Mouse (Mus musculus) retina, postnatal 7 days (tissue): ENCODE measurements around the gene Sardh.
A peak's percentile ranks its signal among the peaks of the same experiment; 100 is the strongest.

Experiments used
- DNase-seq: peaks from one replicate; pipeline ENCODE4 v3.0.0-alpha.2; 2012; ENCODE audit warnings: low read depth, low spot score

Gene Sardh

DNA sequence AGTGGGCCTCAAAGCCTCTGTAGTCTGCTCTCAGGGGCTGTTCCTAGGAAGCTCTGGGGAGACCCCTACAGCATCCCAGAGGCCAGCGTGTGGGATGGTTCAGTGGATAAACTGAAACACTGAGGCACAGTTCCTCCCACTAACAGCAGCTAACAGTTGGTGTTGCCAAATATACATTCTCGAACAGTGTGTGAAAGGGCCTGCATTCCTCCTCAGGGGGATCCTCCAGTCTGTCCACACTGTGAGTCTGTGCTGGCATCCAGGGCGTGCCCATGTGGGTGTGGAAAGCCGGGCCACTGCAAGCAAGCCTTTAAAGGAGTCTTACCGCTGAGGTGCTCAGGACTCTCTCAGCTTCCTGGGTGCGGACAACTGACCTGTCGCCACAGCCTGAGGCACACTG, 21.6 kb downstream of the Sardh start:
- DNase-seq, result no peak

GRCm38 (mm10) chr2:27223012-27223421, 25.1 kb downstream of the Sardh start:
- DNase-seq, result no peak

- DNase-seq, result no peak
Measured at GRCm38 (mm10) chr2:27218569-27218968, 29.6 kb downstream of the Sardh start.

GRCm38 (mm10) chr2:27218121-27218544, 30.0 kb downstream of the Sardh start:
- DNase-seq, result no peak

GRCm38 (mm10) chr2:27215537-27215936, 32.6 kb downstream of the Sardh start:
- DNase-seq, result no peak

DNA sequence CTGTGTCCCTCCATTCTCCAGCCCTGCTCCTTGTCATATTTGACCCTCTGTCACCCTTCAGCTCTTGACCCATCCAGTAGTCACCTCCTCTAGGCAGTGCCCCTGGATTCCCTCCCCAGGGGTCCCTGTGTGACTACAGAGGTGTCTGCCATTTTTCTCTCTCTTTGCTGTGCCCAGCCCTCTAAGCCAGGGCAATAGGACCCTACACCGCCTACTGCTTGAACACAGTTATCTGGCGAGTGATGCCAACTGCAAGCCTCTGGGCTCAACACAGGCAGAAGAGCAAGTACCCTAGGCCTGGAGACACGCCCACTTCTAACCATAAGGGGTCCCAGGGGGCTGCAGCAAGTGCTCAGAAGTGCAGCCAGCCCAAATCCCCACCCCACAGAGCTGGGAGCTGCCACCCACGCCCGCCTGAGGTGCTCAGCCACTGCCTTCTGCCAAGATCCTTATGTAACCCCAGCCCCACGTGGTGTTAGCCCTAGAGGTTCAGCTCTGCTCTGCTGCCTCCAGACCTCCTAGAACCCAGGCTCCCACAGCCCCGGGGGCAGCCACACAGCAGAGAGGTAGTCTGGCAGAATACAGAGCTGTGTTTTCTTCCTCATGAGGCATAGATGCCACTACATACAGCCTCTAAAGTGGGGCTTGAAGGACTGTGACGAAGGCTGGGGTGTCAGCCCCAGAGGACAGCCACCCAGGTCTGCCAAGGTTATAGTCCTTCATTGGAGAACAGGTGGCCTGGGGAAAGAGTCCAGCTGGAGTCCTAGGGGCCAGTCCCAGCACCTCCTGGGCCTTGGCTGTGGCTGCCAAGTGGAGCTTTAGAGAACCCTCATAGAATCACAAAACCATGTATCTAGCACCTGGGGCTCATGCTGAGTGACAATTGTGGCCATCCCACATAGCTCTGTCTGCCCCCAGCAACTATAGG, 35.9 kb downstream of the Sardh start:
- DNase-seq, result no peak

DNA sequence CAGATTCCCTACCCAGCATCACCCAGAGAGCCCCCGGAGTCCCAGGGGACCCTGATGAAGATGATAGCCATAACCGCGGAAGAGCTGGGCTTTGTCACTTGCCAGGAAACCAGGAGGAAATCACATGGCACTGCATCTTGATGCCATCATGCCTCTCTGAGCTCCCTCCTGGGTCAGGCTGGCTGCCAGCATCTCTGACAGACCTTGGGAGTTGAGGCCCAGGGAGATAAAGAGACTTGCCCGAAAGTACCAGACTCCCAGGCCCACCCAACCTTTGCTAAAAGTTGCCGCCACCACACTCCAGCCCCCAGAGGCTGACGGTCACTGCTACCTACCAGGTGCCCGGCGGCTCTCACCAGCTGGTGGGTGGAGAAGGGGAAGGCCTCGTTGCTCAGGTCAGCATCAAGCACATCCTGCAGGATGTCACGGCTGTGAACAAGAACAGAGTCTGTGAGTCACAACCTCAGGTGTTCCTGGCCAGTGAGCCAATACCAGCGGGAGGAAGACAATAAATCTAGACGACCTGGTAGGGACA, 37.4 kb downstream of the Sardh start:
- DNase-seq, result no peak

GRCm38 (mm10) chr2:27210255-27210654, 37.9 kb downstream of the Sardh start:
- peak; percentile 33 for DNase-seq

DNA sequence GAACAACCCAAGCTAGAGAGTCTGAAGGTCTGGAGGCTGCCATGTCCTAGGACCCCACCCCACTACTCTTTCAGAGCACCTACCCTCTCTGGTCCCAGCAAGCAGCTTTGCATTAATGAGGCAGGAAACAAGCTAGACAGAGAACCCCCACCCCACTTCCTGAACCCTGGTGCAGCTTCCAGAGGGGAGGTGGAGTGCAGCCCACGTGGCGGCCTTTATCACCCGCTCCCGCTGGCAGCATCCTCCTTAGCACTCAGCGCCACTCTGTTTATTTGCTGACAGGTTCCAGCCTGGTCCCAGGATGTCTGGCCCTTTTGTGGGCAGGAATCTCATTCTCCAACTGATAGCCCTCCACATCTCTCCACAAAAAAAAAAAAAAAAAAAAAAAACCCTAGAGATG, 38.3 kb downstream of the Sardh start:
- DNase-seq, result no peak

DNA sequence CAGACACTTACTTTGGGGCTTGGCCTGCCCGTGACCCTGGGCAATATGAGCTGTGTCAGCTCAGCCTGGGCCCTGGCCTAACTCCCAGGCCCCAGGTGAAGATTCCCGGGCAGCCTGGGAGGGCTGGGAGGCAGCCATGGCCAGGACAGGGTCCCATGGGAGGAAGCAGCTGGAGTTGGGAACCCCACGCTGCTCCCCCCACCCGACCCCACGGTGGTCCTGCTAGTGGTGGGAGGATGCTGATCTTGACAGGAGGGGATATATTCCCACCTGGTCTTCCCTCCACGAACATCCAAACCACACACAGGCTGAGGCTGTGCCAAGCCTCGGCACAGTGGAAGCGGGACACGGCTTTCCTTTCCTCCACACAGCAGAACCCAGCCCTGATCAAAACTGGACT, 38.8 kb downstream of the Sardh start:
- no peak for DNase-seq

DNA sequence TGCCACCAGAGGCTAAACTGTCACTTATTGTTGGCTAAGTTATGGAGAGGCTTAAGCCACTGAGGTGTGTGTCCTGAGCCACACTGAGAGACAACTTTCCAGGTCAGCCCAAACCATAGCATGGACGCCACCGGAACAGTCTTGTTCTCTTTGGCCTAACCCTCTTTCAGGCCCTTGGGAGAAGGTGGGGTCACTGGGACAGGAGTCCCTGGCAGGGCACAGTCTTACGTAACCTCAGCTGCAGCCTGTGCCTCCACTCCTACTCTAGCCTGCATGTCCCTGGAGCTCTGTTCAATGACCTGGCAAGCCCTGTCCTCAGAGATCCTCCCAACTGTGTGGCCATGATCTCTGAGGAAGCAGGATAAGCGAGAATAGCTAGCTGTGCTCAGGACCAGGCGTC, 41.0 kb downstream of the Sardh start:
- DNase-seq, result no peak

DNA sequence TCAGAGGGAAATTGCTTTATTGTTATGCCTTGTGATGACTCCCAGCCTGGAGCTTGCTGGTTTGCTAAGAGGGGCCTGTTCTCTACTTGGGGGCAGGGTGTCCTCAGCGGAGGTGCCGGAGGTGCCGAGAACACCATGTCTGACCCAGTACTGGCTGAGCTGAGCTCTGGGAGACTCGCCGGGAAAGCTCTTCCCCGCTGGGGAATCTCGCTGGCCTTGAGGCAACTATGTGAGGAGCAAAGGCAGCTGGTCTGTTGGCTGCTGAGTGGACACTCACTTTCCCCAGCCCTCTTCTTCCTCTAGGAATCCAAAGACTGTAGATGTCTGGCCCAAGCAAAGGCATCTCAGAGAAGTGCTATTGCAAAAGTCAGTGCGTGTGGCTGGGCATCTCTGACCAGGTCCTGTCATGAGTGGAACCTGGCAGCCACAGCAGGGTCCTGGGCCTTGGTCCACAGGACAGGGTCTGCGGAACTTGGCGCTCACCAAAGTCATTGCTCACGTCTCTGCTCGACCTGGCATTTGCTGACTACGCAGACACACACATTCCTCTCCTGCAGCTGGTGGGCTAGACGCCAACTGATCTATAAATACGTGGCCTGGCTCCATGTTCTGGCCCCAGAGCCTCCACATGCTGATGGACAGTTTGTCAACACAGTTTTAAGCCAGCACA, 41.9 kb downstream of the Sardh start:
- no peak for DNase-seq

- DNase-seq, result no peak
Measured at GRCm38 (mm10) chr2:27205666-27206065, 42.5 kb downstream of the Sardh start.

GRCm38 (mm10) chr2:27200586-27200985, 47.6 kb downstream of the Sardh start:
- DNase-seq, result no peak

DNA sequence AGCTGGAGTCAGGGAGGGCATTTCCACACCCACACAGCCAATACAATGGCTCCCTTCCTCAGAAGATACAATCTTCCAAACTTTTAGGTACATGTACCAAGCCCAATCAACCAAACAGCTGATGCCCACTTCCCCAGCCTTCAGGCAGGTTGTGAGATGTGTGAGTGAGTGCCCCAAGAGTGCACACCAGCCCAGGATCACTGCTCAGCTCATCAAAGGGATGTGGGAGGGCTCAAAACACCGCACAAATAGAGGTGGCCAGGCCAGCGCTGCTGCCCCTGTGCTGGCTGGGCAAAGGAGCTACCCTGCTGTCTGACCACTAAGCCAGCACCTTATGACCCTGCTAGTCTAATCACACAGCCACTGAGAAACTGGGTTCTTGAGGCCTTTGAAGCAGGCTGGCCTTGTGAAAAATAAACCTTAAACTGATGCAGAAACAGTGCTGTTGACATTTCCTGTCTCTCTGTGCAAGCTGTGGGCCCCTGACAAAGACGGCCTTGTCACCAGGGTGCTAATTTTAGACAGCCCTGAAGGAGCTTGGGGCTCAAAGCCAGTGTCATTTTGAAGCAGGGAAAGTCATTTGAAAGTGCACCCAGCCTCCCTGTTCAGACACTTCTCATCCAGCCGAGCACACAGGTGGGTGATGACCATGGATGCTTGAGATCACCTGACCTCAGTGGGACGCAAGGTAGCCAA, 49.4 kb downstream of the Sardh start:
- no peak for DNase-seq

- DNase-seq, result no peak
Measured at GRCm38 (mm10) chr2:27189994-27190393, 58.1 kb downstream of the Sardh start.

DNA sequence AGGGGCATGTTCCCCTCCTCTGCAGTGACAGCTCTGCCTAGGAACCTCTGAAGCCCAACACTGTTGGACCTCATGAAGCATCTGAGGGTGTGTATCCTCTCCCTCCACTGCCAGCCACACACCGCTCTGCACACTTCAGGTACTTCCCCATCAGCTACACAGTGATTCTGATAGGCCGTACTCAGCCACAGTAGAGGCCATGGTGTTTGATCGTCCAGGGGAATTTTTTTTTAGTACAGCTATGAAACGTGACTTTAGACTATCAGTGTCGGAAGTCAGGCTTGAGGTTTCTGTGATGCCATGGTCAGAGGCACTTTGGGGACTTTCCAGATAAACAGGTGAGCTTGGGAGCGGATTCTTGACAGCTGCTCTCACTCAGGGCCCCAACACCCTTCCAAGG, 60.6 kb downstream of the Sardh start:
- no peak for DNase-seq

DNA sequence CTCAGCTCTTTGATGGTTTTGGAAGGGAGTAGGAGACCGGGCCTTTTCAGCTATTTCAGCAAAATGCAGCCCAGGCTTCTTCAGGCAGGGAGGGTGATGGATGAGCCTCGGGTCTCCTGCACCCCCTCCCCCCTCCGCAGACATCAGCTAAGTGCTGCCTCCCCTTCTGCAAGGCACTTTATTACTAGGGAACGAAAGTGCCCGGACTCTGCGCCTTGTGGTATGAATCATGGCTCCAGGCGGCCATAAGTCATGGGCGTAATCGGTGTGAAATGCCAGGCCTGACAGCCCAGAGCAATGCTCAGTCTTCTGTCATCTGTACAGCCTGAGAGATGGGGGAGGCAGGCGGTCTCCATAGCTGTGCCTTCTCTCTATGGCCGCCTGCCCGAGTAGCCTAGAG, 64.4 kb downstream of the Sardh start:
- DNase-seq, result no peak

GRCm38 (mm10) chr2:27181907-27182306, 66.2 kb downstream of the Sardh start:
- no peak for DNase-seq

GRCm38 (mm10) chr2:27179101-27179500, 69.0 kb downstream of the Sardh start:
- no peak for DNase-seq

GRCm38 (mm10) chr2:27175696-27176267, 72.4 kb downstream of the Sardh start:
- DNase-seq, result no peak

- DNase-seq, result no peak
Measured at GRCm38 (mm10) chr2:27174242-27174641, 73.9 kb downstream of the Sardh start.
